Mouse (Mus musculus) forebrain, embryonic 12.5 days (tissue): ENCODE data around the gene Gm17268. TPM values are rescaled to one million over a fixed set of nuclear protein-coding genes. Genes with fewer than 3 reads are reported as not detected.

Experiments
- ATAC-seq: fragments of 200-750 bp; cut with Nextera tagmentation; 2 replicates; pipeline ENCODE4 v1.8.0; 2017; ENCODE audit warnings: moderate TSS enrichment; ENCODE audit not compliant: low FRiP score
- H3K27ac ChIP-seq: fragments of 300-500 bp; sonication (generic); 2 replicates; pipeline ENCODE4 v1.5.1; 2016; ENCODE audit warnings: mild to moderate bottlenecking
- H3K27me3 ChIP-seq: fragments of 300-500 bp; sonication (generic); 2 replicates; pipeline ENCODE4 v1.6.1; 2016; ENCODE audit warnings: mild to moderate bottlenecking
- H3K36me3 ChIP-seq: fragments of 300-500 bp; sonication (generic); replicated peaks from 2 replicates; pipeline ENCODE4 v1.6.1; 2016; ENCODE audit warnings: mild to moderate bottlenecking
- H3K4me1 ChIP-seq: fragments of 300-500 bp; sonication (generic); 2 replicates; pipeline ENCODE4 v1.6.1; 2016
- H3K4me2 ChIP-seq: fragments of 300-500 bp; sonication (generic); 2 replicates; pipeline ENCODE4 v1.6.1; 2016; ENCODE audit warnings: mild to moderate bottlenecking, moderate library complexity
- H3K4me3 ChIP-seq: fragments of 300-500 bp; sonication (generic); replicated peaks from 2 replicates; pipeline ENCODE4 v1.5.1; 2016; ENCODE audit warnings: mild to moderate bottlenecking
- H3K9ac ChIP-seq: fragments of 300-500 bp; sonication (generic); 2 replicates; pipeline ENCODE4 v1.6.1; 2016; ENCODE audit warnings: mild to moderate bottlenecking
- H3K9me3 ChIP-seq: fragments of 300-500 bp; sonication (generic); 2 replicates; pipeline ENCODE4 v1.6.1; 2016
- WGBS: fragments of 180-500 bp; shearing (Covaris S2); methylation state at CpG from one replicate; pipeline ENCODE4 v1.1.7; 2016; 5-methylcytosine and 5-hydroxymethylcytosine counted together
- polyA plus RNA-seq: library from polyadenylated mRNA; unstranded; fragments of >200 nt; fragmentation: Nextera tagmentation; extraction: Ambion mirVana; gene quantifications from 2 replicates; pipeline ENCODE4 v1.2.1, GENCODE M21; 2016

Gene Gm17268
- polyA plus RNA-seq, 1 experiment from 2014 or later, result not detected

GRCm38 (mm10) chr11:81999469-81999868, 38.9 kb downstream of the Gm17268 start:
- H3K27ac ChIP-seq, result no peak overlapping the region
- no peak overlapping the region for H3K9ac ChIP-seq
- no peak overlapping the region for H3K4me2 ChIP-seq
- WGBS, result 85% methylated on average over 4 of the region's 4 CpGs
- H3K4me3 ChIP-seq, result no peak overlapping the region
- no peaks in the 10 kb centered on the region for H3K4me1 ChIP-seq
- H3K9me3 ChIP-seq, result no peaks in the 10 kb centered on the region
- H3K27me3 ChIP-seq, result 0 out of 2 replicates have a peak, but pooled peaks cover 2% of the 10 kb centered on the region
- no peaks in the 10 kb centered on the region for H3K36me3 ChIP-seq
- no peak for ATAC-seq

GRCm38 (mm10) chr11:81998646-81999045, 39.7 kb downstream of the Gm17268 start:
- H3K36me3 ChIP-seq, result no peaks in the 10 kb centered on the region
- no peak for ATAC-seq
- 96% methylated on average over 3 of the region's 3 CpGs for WGBS

DNA sequence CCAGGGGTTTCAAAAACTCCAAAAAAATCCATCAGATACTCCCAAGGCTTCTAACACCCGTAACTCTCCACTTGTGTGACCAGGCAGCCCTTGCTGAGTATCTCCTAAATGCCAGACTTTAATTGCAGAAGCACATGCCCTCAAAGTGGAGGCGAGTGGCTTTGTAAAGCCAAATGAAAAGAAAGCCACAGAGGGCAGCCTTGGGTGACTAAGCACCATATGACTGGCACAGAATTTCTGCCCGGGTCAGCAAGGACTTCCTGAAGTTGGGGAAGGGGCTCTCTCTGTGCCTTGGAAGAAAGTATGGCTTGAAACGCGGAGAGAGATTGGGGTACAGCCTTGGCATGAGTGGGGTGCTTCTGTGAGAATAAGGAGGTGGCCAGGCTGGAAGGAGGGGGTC, 41.3 kb downstream of the Gm17268 start:
- Histone ChIP-seq H3K27ac (no peak overlapping the region), H3K4me1 (no peaks in the 10 kb centered on the region), H3K9me3 (no peaks in the 10 kb centered on the region), H3K4me3 (no peak overlapping the region), H3K27me3 (0 out of 2 replicates have a peak, but pooled peaks cover 2% of the 10 kb centered on the region), H3K4me2 (no peak overlapping the region), H3K36me3 (no peaks in the 10 kb centered on the region), H3K9ac (no peak overlapping the region)
- WGBS, result 85% methylated on average over 5 of the region's 5 CpGs
- ATAC-seq, result no peak

More at GRCm38 (mm10) chr11:81998646-81999045, 39.7 kb downstream of the Gm17268 start:
- no peak overlapping the region for H3K27ac ChIP-seq
- no peaks in the 10 kb centered on the region for H3K4me1 ChIP-seq
- no peak overlapping the region for H3K4me3 ChIP-seq
- H3K9ac ChIP-seq, result no peak overlapping the region
- no peak overlapping the region for H3K4me2 ChIP-seq
- 0 out of 2 replicates have a peak, but pooled peaks cover 2% of the 10 kb centered on the region for H3K27me3 ChIP-seq
- H3K9me3 ChIP-seq, result no peaks in the 10 kb centered on the region

- Histone ChIP-seq H3K36me3 (no peaks in the 10 kb centered on the region), H3K9ac (no peak overlapping the region), H3K4me1 (no peaks in the 10 kb centered on the region), H3K4me3 (no peak overlapping the region), H3K9me3 (no peaks in the 10 kb centered on the region), H3K27ac (no peak overlapping the region), H3K4me2 (no peak overlapping the region), H3K27me3 (0 out of 2 replicates have a peak, but pooled peaks cover 2% of the 10 kb centered on the region)
- WGBS, result 72% methylated on average over 10 of the region's 10 CpGs
- no peak for ATAC-seq
These were observed 42.1 kb downstream of the Gm17268 start for GRCm38 (mm10) chr11:81996172-81996841.

DNA sequence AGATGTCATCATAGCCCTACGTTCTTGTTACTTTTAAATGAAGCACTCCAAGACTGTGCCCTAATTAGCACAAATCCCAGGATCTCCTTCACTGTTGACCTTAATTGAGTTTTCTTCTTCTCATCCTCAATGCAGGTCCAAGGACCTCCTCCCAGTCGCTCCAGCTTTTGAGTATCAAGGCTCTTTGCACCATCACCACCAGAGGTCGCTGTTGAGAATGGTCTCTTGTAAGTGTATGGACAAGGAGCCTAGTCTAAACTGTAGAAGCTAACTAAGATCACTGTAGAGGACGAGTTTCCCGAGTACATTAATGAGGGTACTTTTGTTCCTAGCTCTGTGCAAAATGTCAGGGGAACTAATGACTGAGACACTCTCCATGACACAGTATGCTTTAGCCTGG, 55.2 kb downstream of the Gm17268 start:
- no peak overlapping the region for H3K9ac ChIP-seq
- H3K36me3 ChIP-seq, result no peaks in the 10 kb centered on the region
- no peak overlapping the region for H3K27ac ChIP-seq
- no peaks in the 10 kb centered on the region for H3K27me3 ChIP-seq
- no peak overlapping the region for H3K4me3 ChIP-seq
- 46% methylated on average over 5 of the region's 5 CpGs for whole genome bisulfite sequencing
- no peak for ATAC-seq
- H3K4me1 ChIP-seq, result peaks cover 4% of the 10 kb centered on the region
- no peak overlapping the region for H3K4me2 ChIP-seq
- H3K9me3 ChIP-seq, result no peaks in the 10 kb centered on the region

GRCm38 (mm10) chr11:81982191-81982590, 56.2 kb downstream of the Gm17268 start:
- no peak for ATAC-seq
- Histone ChIP-seq H3K9me3 (no peaks in the 10 kb centered on the region), H3K9ac (no peak overlapping the region), H3K36me3 (no peaks in the 10 kb centered on the region), H3K27me3 (no peaks in the 10 kb centered on the region), H3K4me3 (no peak overlapping the region), H3K4me2 (no peak overlapping the region), H3K4me1 (peaks cover 4% of the 10 kb centered on the region), H3K27ac (no peak overlapping the region)
- 32% methylated on average over 11 of the region's 11 CpGs for WGBS

Other genes starting within 250 kb of the Gm17268 start
- 0.10 and 0.14 TPM in 2 replicates for gene 5530401A14Rik, start 177.9 kb downstream of the Gm17268 start, polyA plus RNA-seq
- 3.2 and 3.3 TPM in 2 replicates for gene Asic2, start 70.1 kb downstream of the Gm17268 start, polyA plus RNA-seq
- 0.49 and 0.59 TPM in 2 replicates for gene Ccl2, start 3.0 kb downstream of the Gm17268 start, polyA plus RNA-seq
- 0.24 and 0.44 TPM in 2 replicates for gene Ccl7, start 7.2 kb upstream of the Gm17268 start, polyA plus RNA-seq
- gene Ccl11, start 19.3 kb upstream of the Gm17268 start, polyA plus RNA-seq, result not detected in 2 replicates
- gene Ccl12, start 63.3 kb upstream of the Gm17268 start, polyA plus RNA-seq, result 1.7 TPM in 1 of 2 replicates, not detected in the other
- gene Ccl8, start 76.6 kb upstream of the Gm17268 start, polyA plus RNA-seq, result not detected in 2 replicates